Mouse (Mus musculus): ENCODE results near the gene Arf6.
"Not testable (repeated sequence)": the region's sequence is repeated elsewhere in the genome, so short reads cannot be mapped to it uniquely, and the experiment has no call there.

GRCm38 (mm10) chr12:69386281-69386732, 14.4 kb downstream of the Arf6 start:
- not testable (repeated sequence) for TF ChIP-seq ZC3H11A (IDR thresholded peaks at IDR 0.05; ENCODE audit: borderline replicate concordance, low read depth, low read length); HCFC1 (IDR thresholded peaks at IDR 0.05; ENCODE audit: borderline replicate concordance, insufficient read depth, low read length); CHD2 (IDR thresholded peaks at IDR 0.05; ENCODE audit: low read depth, low read length)
